Mouse (Mus musculus) liver, embryonic 12.5 days (tissue): ENCODE data around the gene Rgs14. TPM values are rescaled to one million over a fixed set of nuclear protein-coding genes. Genes with fewer than 3 reads are reported as not detected.

Source experiments
- ATAC-seq: fragments of 200-750 bp; cut with Nextera tagmentation; 2 replicates; pipeline ENCODE4 v1.8.0; 2017; ENCODE audit warnings: moderate number of reproducible peaks, mild to moderate bottlenecking, moderate library complexity
- H3K27ac ChIP-seq: fragments of 300-500 bp; sonication (generic); 2 replicates; pipeline ENCODE4 v1.5.1; 2016; ENCODE audit warnings: mild to moderate bottlenecking
- H3K27me3 ChIP-seq: fragments of 300-500 bp; sonication (generic); replicated peaks from 2 replicates; pipeline ENCODE4 v1.6.1; 2016; ENCODE audit warnings: mild to moderate bottlenecking, moderate library complexity
- H3K36me3 ChIP-seq: fragments of 300-500 bp; sonication (generic); 2 replicates; pipeline ENCODE4 v1.6.1; 2016; ENCODE audit warnings: mild to moderate bottlenecking, moderate library complexity
- H3K4me1 ChIP-seq: fragments of 300-500 bp; sonication (generic); 2 replicates; pipeline ENCODE4 v1.6.1; 2016
- H3K4me2 ChIP-seq: fragments of 300-500 bp; sonication (generic); 2 replicates; pipeline ENCODE4 v1.6.1; 2016; ENCODE audit warnings: mild to moderate bottlenecking, moderate library complexity
- H3K4me3 ChIP-seq: fragments of 300-500 bp; sonication (generic); 2 replicates; pipeline ENCODE4 v1.5.1; 2016; ENCODE audit warnings: mild to moderate bottlenecking, moderate library complexity
- H3K9ac ChIP-seq: fragments of 300-500 bp; sonication (generic); 2 replicates; pipeline ENCODE4 v1.6.1; 2016; ENCODE audit warnings: mild to moderate bottlenecking, moderate library complexity
- H3K9me3 ChIP-seq: fragments of 300-500 bp; sonication (generic); replicated peaks from 2 replicates; pipeline ENCODE4 v1.6.1; 2016; ENCODE audit warnings: mild to moderate bottlenecking, moderate library complexity
- WGBS: fragments of 180-500 bp; shearing (Covaris S2); methylation state at CpG from one replicate; pipeline ENCODE4 v1.1.7; 2016; ENCODE audit not compliant: insufficient replicate concordance; 5-methylcytosine and 5-hydroxymethylcytosine counted together
- polyA plus RNA-seq: library from polyadenylated mRNA; unstranded; fragments of >200 nt; fragmentation: Nextera tagmentation; extraction: Ambion mirVana; gene quantifications from 2 replicates; pipeline ENCODE4 v1.2.1, GENCODE M21; 2016

Gene Rgs14
- polyA plus RNA-seq, 1 experiment from 2014 or later = 1.9 TPM

DNA sequence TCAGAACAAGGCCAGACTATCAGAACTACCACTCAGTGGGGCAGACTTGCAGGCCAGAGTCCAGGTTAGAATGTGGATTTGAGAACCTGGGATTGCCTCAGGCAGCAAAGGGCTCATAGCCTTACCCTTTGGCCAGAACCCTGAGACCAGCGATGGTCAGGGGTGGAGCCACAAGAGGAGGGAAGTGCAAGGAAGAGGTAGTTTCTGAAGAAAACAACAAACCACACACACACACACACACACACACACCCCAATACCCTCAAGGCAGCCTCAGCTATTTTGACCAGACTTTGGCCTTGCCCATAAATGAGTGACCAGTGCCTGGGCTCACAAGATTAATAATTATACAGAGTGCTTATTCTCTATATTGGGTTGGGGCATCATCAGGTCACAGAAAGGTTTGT lies 22.1 kb downstream of the Rgs14 start:
- no peaks in the 10 kb centered on the region for H3K9me3 ChIP-seq
- no peaks in the 10 kb centered on the region for H3K36me3 ChIP-seq
- no peak overlapping the region for H3K4me2 ChIP-seq
- 56% methylated on average over 1 of the region's 1 CpGs for WGBS
- peak; percentile 36; the same call in 1 of the 2 replicates for ATAC-seq
- no peaks in the 10 kb centered on the region for H3K4me1 ChIP-seq
- H3K4me3 ChIP-seq = no peak overlapping the region
- H3K27ac ChIP-seq = peak overlapping the region; percentile 38; the same call in 1 of the 2 replicates
- H3K9ac ChIP-seq = no peak overlapping the region
- H3K27me3 ChIP-seq = peaks cover 28% of the 10 kb centered on the region

DNA sequence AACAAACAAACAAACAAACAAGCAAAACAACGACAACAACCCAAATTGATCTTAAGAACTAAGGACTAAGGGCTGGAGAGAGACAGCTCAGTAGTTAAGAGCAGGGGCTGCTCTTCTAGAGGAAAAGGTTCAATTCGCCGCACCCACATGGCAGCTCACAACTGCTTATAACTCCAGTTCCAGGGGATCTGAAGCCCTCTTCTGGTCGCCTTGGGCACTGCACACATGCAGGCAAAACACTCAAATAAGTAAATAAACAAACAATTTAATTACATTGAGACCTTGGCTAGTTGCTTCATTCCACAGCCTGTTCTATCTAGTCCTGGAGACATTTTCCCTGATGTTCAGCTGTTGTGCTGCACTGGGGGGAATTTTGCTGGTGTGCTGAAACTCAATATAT lies 23.4 kb downstream of the Rgs14 start:
- 49% methylated on average over 4 of the region's 4 CpGs for WGBS
- H3K27me3 ChIP-seq = peaks cover 37% of the 10 kb centered on the region
- H3K27ac ChIP-seq = no peak overlapping the region
- H3K4me3 ChIP-seq = no peak overlapping the region
- H3K4me1 ChIP-seq = no peaks in the 10 kb centered on the region
- no peak overlapping the region for H3K9ac ChIP-seq
- ATAC-seq = no peak
- no peaks in the 10 kb centered on the region for H3K9me3 ChIP-seq
- no peak overlapping the region for H3K4me2 ChIP-seq
- no peaks in the 10 kb centered on the region for H3K36me3 ChIP-seq

DNA sequence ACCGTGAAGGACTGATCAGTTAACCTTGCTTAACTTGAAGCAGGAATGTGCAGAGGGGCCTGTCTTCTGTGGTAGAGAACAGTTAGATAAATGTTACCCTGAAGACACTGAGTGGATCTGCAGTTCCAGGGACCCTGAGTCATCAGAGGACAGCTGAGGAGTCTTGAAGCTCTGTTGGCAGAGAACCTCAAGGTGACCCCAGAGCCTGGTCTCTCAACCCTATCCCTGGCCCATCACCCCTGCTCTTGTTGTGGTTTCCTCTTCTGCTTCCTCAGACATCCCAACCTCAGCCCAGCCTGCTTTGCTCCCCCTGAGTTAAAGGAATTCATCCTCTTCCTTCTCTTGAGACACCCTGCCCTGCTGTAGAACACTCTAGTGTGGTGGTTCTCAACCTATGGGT lies 28.6 kb downstream of the Rgs14 start, which contains the start of gene Slc34a1:
Gene Slc34a1 (plus strand): TSS at position 100 of the 400 bp plus-strand sequence.
- H3K27me3 ChIP-seq = peaks cover 83% of the 10 kb centered on the region
- H3K4me3 ChIP-seq = no peak within 1 kb of the TSS
- H3K9me3 ChIP-seq = no peaks in the 10 kb centered on the region
- no peak within 1 kb of the TSS for H3K27ac ChIP-seq
- H3K9ac ChIP-seq = no peak within 1 kb of the TSS
- no peak for ATAC-seq
- no peaks in the 10 kb centered on the region for H3K36me3 ChIP-seq
- H3K4me2 ChIP-seq = no peak within 1 kb of the TSS
- WGBS = 52% methylated on average over 1 of the region's 1 CpGs
- H3K4me1 ChIP-seq = no peaks in the 10 kb centered on the region

DNA sequence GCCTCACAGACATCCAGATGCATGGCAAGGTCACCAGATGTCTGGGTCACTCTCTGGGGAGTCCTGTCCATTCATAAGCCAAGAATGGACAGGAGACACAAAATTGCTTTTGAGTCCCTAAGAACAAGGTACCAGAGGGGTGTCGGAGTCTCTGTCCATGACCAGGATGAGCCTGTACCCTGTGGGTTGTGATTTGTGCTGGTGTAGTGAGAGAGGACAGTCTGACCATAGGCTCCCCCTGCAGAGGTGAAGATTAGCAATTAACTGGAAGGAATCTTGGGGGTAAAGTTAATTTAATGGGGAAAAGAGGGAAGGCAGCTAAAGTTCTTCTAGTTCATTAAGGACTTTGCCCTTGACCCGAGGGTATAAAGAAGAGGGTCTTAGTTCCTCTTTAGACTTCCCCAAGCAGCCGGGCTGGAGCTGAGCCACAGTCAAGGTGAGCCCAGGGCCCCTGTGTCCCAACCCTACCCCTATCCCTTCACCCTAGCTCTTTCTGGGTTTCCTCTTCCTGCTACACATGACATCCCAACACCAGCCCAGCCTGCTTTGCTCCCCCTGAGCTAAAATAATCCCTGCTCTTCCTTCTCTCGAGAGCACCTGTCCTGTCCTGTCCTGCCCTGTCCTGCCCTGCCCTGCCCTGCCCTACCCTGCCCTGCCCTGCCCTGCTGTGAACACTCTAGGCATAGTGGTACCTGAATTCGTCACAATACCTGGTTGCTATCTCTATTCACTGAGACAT lies 29.9 kb downstream of the Rgs14 start:
- ATAC-seq = no peak
- peaks cover 94% of the 10 kb centered on the region for H3K27me3 ChIP-seq
- no peaks in the 10 kb centered on the region for H3K9me3 ChIP-seq
- WGBS = 27% methylated on average over 5 of the region's 5 CpGs
- H3K27ac ChIP-seq = no peak overlapping the region
- no peaks in the 10 kb centered on the region for H3K36me3 ChIP-seq
- H3K9ac ChIP-seq = no peak overlapping the region
- no peak overlapping the region for H3K4me2 ChIP-seq
- no peak overlapping the region for H3K4me3 ChIP-seq
- no peaks in the 10 kb centered on the region for H3K4me1 ChIP-seq

DNA sequence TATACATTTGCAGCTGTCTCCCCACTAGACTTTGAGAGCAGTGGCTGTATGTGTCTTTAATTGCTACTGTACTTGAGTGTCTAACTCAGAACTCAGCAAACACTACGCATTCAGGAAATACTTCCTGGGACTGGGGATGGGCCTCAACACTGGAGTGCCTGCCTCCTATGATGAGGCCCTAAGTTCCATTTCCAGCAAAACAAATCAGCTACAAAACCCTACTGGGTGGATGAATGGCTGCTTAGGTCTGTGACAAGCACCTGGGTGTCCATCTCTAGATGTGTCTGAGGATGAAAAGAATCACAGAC lies 30.5 kb downstream of the Rgs14 start:
- WGBS = 52% methylated on average over 1 of the region's 1 CpGs
- H3K4me1 ChIP-seq = no peaks in the 10 kb centered on the region
- peaks cover 92% of the 10 kb centered on the region for H3K27me3 ChIP-seq
- H3K9ac ChIP-seq = no peak overlapping the region
- no peak overlapping the region for H3K4me3 ChIP-seq
- no peaks in the 10 kb centered on the region for H3K9me3 ChIP-seq
- H3K27ac ChIP-seq = no peak overlapping the region
- H3K36me3 ChIP-seq = no peaks in the 10 kb centered on the region
- H3K4me2 ChIP-seq = no peak overlapping the region
- ATAC-seq = no peak

DNA sequence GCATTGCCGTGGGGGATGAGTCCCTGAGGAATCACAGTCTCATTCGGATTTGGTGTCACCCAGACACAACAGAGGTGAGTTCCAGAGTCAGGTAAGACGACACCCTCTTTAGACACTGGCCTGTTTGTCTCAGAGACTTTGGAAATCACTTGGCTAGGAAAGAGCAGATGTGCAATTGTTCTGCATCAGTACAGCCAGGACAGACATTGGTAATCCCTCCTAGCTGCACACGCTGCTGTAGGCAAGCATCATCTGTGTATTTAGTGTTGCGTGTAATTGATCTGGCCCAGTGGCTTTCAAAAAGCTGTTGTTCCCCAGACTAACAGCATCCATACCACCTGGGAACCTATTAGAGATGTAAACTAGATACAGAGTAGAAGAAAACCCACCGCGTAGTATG lies 33.7 kb downstream of the Rgs14 start:
- WGBS = 67% methylated on average over 7 of the region's 7 CpGs
- Histone ChIP-seq H3K27me3 (peaks cover 93% of the 10 kb centered on the region), H3K4me1 (0 out of 2 replicates have a peak, but pooled peaks cover 3% of the 10 kb centered on the region), H3K27ac (no peak overlapping the region), H3K4me2 (no peak overlapping the region), H3K36me3 (no peaks in the 10 kb centered on the region), H3K9me3 (no peaks in the 10 kb centered on the region), H3K9ac (no peak overlapping the region), H3K4me3 (no peak overlapping the region)
- no peak for ATAC-seq

DNA sequence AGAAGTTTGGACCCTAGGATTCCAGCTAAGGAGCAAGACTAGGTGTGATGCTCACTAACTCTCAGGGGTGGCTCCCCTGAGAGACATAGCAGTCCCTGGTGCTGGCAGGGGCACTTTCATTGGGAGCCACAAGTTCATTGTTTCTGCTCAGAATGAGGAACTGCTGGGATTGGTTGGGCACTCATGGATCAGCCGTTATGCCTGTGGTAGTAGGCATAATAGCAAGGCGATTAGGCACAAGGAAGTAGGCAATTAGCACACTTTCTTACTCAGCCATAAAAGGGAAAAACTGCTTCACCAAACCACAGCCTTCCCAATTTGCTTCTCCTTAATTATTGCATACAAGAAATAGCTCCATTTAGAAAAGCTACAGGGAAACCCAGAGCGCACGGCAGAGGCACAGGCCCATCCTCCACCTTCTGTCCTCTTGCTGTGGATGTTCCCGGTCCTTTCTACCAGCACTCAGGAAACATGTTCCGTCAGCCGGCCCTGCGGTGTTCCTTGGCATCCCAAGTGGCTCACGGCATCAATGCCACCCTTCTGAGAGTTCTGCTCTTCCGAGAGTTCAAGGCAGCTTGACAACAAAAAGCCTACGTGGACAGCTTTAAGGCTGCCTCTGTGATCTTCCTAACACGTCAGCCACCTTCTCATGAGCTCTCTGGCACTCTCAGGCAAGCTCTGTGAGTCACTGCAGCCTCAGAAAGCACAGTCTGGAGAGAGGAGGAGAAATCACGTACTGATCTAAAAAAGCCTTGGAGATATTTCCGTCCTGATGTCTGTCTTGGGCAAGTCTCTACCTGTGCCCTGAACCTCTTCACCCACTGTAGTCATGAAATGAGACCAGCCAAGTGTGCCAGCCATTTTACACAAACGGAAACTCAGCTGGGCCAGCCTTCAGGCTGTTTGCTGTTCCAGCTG lies 34.7 kb downstream of the Rgs14 start:
- no peaks in the 10 kb centered on the region for H3K9me3 ChIP-seq
- H3K4me3 ChIP-seq = no peak overlapping the region
- H3K4me2 ChIP-seq = no peak overlapping the region
- no peak for ATAC-seq
- no peak overlapping the region for H3K9ac ChIP-seq
- 0 out of 2 replicates have a peak, but pooled peaks cover 3% of the 10 kb centered on the region for H3K4me1 ChIP-seq
- H3K27ac ChIP-seq = no peak overlapping the region
- no peaks in the 10 kb centered on the region for H3K36me3 ChIP-seq
- peaks cover 93% of the 10 kb centered on the region for H3K27me3 ChIP-seq
- WGBS = 61% methylated on average over 15 of the region's 15 CpGs

DNA sequence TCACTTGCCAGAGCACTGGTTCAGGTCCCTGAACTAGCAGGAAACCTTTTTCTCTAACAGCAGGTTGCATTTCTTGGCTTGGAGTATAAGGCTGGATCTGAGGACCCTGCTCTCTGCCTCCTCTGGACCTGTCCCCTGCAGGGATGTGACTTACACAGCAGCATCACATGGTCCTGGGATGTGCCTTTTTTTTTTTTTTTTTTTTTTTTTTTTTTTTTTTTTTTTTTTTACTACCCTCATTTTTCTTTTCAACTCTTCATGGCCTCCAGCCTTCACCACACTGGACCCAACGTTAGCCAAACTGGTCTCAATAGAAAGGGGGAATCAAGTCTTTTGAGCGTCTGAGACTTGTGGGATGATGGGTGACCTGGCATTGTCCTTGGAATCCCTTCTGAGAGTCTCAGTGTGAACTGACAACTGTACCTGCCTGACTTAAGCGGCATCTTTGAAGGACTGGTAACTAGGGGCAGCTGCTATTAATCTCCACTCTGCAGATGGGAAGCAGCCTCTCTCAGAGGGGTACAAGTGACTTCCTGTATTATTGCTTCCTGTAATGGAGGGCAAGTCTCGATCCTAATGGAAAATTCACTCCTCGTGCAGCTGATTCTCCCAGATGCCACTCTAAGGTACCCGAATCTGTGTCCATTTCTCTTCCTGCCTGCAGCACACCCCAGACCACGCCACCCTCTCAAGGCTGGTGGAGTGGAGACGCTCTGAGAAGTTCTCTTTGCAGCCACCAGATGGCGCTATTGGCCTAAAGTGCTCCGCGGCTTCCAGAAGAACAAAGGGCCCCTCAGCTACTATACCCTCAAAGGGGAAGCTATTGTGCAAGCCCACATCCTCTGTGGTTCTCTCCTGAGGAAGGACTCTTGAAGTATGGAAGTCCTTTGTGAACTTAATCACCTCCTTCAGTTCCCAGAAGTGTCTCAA lies 35.6 kb downstream of the Rgs14 start:
- peak; percentile 58 for ATAC-seq
- Histone ChIP-seq H3K4me2 (no peak overlapping the region), H3K27ac (no peak overlapping the region), H3K9me3 (no peaks in the 10 kb centered on the region), H3K36me3 (no peaks in the 10 kb centered on the region), H3K9ac (no peak overlapping the region), H3K4me1 (0 out of 2 replicates have a peak, but pooled peaks cover 3% of the 10 kb centered on the region), H3K4me3 (no peak overlapping the region), H3K27me3 (peaks cover 93% of the 10 kb centered on the region)
- WGBS = 10% methylated on average over 11 of the region's 11 CpGs

DNA sequence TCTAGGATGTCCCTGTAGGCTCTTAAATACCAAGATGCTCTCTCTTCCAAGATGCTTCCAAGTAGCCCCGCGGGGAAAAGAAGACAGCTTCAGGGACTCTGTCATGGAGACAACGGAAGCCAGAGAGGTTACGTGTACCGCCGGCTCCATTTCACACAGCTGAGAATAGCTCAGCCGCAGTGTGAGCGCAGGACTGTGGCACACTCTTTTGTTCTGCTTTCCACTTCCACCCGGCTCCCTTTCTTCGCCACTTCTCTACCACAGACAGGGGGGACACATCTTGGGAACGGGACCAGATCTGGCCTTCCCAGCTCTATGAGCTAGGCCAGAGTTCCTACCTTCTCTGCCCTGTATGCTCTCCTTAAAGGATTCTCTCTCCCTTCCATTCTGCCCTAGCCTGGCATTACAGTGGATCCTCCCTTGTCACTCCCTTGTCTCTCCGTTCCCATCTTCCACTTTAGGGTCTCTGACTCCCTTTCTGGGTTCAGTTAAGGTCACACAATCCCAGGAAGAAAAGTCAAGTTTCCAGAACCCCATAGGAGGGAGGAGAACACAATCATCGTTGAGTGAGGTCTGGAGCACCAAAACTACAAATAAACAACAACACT lies 36.4 kb downstream of the Rgs14 start:
- 0 out of 2 replicates have a peak, but pooled peaks cover 3% of the 10 kb centered on the region for H3K4me1 ChIP-seq
- H3K36me3 ChIP-seq = no peaks in the 10 kb centered on the region
- H3K27me3 ChIP-seq = peaks cover 93% of the 10 kb centered on the region
- WGBS = 22% methylated on average over 13 of the region's 13 CpGs
- no peak overlapping the region for H3K4me3 ChIP-seq
- H3K27ac ChIP-seq = no peak overlapping the region
- no peak overlapping the region for H3K4me2 ChIP-seq
- no peak for ATAC-seq
- H3K9me3 ChIP-seq = no peaks in the 10 kb centered on the region
- no peak overlapping the region for H3K9ac ChIP-seq

DNA sequence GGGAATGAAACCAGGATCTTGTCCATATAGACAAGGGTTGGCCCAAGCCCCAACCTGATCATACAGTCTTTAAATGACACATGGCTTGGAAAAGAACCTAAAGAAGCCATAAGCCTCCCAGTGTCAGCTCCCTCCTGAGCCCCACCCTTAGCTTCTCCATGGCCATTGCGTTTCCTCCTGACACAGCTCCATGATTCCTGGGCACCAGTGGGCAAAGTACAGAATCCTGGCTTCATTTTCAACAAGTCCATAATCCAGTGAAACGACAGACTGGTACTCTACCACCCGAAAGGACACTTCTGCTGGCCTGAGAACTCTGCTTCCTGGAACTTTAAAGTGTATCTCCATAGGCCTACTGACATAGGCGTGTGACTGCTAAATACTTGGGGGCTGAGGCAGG lies 37.8 kb downstream of the Rgs14 start:
- 56% methylated on average over 4 of the region's 4 CpGs for WGBS
- no peaks in the 10 kb centered on the region for H3K9me3 ChIP-seq
- no peak overlapping the region for H3K9ac ChIP-seq
- no peak overlapping the region for H3K4me2 ChIP-seq
- 0 out of 2 replicates have a peak, but pooled peaks cover 3% of the 10 kb centered on the region for H3K4me1 ChIP-seq
- peaks cover 93% of the 10 kb centered on the region for H3K27me3 ChIP-seq
- no peak overlapping the region for H3K4me3 ChIP-seq
- no peaks in the 10 kb centered on the region for H3K36me3 ChIP-seq
- H3K27ac ChIP-seq = no peak overlapping the region
- no peak for ATAC-seq

DNA sequence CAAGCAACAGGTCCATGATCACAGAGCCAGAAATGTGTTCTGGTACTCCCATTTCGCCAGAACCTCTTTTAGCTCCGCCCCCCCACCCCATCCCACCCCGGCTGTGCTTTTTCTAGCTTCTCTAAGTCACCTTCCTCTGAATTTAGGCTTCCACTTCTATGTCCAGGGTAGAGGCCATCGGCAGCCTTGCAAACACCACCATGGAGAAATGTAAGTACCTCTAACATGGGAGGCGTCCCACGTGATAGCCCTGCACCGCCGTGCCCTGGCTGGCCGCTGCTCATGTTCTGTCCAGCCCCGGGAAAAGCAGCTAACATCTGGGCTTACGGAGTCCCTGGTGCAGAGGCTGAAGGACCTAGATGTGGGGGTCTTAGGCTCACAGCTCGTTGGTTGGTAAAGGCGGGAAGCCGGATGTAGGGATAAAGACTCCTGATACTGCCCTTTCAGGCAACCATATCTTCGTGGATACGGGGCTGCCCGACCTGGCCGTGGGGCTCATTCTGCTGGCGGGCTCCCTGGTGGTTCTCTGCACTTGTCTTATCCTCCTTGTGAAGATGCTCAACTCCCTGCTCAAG lies 39.1 kb downstream of the Rgs14 start:
- H3K4me2 ChIP-seq = no peak overlapping the region
- 70% methylated on average over 19 of the region's 19 CpGs for WGBS
- H3K27me3 ChIP-seq = peaks cover 93% of the 10 kb centered on the region
- no peak overlapping the region for H3K9ac ChIP-seq
- ATAC-seq = no peak
- no peak overlapping the region for H3K27ac ChIP-seq
- H3K36me3 ChIP-seq = no peaks in the 10 kb centered on the region
- H3K9me3 ChIP-seq = no peaks in the 10 kb centered on the region
- peaks cover 11% of the 10 kb centered on the region for H3K4me1 ChIP-seq
- H3K4me3 ChIP-seq = no peak overlapping the region
